Mouse (Mus musculus): Measurements from ENCODE around the gene Nsd1. TPM values are rescaled to one million over a fixed set of nuclear protein-coding genes. Genes with fewer than 3 reads are reported as not detected.
A peak's percentile ranks its signal among the peaks of the same experiment; 100 is the strongest.
"Not testable (repeated sequence)": the region's sequence is repeated elsewhere in the genome, so short reads cannot be mapped to it uniquely, and the experiment has no call there.

Nsd1 gene
- total and polyA plus RNA-seq, 2 experiments from 2014 or later: 48.2 to 104 TPM

DNA sequence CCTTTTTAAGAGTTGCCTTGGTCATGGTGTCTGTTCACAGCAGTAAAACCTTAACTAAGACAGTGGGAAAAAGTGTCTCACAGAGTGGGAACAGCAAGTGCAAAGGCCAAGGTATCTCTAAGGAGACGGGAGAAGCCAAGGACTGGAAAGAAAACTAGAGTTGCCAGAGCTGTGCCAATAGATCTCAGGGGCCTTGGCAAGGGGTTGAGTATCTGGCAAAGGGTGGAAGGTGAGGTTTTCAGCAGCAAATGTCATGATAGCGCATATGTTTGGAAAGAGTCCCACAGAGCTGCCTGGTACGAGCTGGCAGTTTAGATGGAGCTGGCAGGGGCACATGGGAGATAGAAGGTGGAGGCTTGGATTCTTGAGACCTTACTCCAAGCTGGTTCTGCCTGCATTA, 30.0 kb upstream of the Nsd1 start:
- H3K9ac ChIP-seq: no peak overlapping the region
- no peaks in the 10 kb centered on the region for H3K9me3 ChIP-seq (ENCODE audit: low read length)
- ATAC-seq (no peak), DNase-seq (peak; percentile 46)
- 71% methylated on average over 3 of the region's 3 CpGs for WGBS
- no peaks in the 10 kb centered on the region for H3K4me1 ChIP-seq (ENCODE audit: insufficient read depth)
- H3K27ac ChIP-seq (ENCODE audit: low read depth, low read length): no peak overlapping the region
- no peak for TF ChIP-seq CTCF (IDR thresholded peaks at IDR 0.05; ENCODE audit: low read depth)
- no peaks in the 10 kb centered on the region for H3K27me3 ChIP-seq (ENCODE audit: insufficient read depth, low read length)
- H3K36me3 ChIP-seq (ENCODE audit: insufficient read depth): no peaks in the 10 kb centered on the region
- H3K4me2 ChIP-seq (ENCODE audit: low read depth): no peak overlapping the region
- H3K4me3 ChIP-seq (ENCODE audit: low read depth, low read length): no peak overlapping the region

DNA sequence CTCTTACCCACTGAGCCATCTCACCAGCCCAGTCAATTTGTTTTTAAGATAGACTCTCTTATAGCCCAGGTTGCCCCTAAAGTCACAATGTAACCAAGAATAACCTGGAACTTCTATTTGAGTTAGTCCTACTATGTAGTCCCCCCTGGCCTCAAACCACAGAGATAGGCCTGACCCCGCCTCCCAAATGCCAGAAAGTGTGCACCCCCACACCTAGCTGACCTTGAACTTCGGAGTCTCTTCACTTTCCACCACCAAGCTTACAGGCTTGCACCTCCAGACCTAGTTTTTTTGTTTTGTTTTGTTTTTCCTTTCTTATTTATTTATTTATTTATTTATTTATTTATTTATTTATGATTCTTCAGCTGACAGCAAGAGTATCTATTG, 27.8 kb upstream of the Nsd1 start:
- Histone ChIP-seq H3K27ac (ENCODE audit: low read depth, low read length) (peak overlapping the region; percentile 82; the same call in 1 of the 2 replicates), H3K27me3 (ENCODE audit: insufficient read depth, low read length) (no peaks in the 10 kb centered on the region), H3K9ac (no peak overlapping the region), H3K36me3 (ENCODE audit: insufficient read depth) (no peaks in the 10 kb centered on the region), H3K4me1 (ENCODE audit: insufficient read depth) (no peaks in the 10 kb centered on the region), H3K9me3 (ENCODE audit: low read length) (no peaks in the 10 kb centered on the region), H3K4me2 (ENCODE audit: low read depth) (peak overlapping the region; percentile 43), H3K4me3 (ENCODE audit: low read depth, low read length) (peak overlapping the region; percentile 30; the same call in 1 of the 2 replicates)
- 77% methylated on average over 2 of the region's 2 CpGs for WGBS
- DNase-seq: no peak
- no peak for TF ChIP-seq CTCF (IDR thresholded peaks at IDR 0.05; ENCODE audit: low read depth)
- no peak for ATAC-seq

DNA sequence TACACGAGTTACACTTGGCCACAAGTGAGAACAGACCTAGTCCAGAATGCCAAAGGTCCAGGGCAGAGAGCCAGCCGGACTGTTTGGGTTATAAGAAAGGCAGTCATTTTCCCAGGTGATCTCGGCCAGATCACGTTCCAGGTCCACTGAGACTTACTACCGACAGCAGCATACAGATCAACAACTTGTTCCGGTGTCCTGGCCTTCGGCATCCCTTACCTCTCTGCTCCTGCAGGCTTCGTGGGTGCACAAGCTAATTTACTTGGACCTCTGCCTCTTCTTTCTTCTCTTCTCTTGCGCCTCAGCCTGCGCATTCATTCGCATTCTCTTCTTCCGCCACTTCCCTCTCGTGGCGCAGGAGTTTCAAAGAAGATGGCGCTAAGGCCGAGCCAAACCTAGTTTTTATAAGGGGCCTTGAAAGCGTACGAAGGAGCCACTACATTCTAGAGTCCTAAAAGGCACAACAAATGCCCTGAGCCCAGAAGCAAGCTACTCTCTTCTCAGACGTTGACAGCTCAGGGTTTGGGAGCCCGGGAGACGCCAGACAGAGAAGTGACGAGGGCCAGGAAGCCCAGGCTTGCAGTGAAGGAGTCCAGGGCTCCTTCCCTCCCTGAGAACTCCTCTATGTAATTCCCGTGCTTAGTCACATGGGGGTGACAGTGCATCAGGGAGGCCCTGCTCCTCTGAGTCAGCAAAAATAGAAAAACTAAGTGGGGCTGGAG, 27.2 kb upstream of the Nsd1 start:
- peak; percentile 61 for TF ChIP-seq CTCF (IDR thresholded peaks at IDR 0.05; ENCODE audit: low read depth)
- Histone ChIP-seq H3K27me3 (ENCODE audit: insufficient read depth, low read length) (no peaks in the 10 kb centered on the region), H3K9ac (peak overlapping the region; percentile 34; the same call in 1 of the 2 replicates), H3K4me3 (ENCODE audit: low read depth, low read length) (peak overlapping the region; percentile 30), H3K36me3 (ENCODE audit: insufficient read depth) (no peaks in the 10 kb centered on the region), H3K27ac (ENCODE audit: low read depth, low read length) (peak overlapping the region; percentile 82), H3K4me2 (ENCODE audit: low read depth) (peak overlapping the region; percentile 43), H3K4me1 (ENCODE audit: insufficient read depth) (no peaks in the 10 kb centered on the region), H3K9me3 (ENCODE audit: low read length) (no peaks in the 10 kb centered on the region)
- 5% methylated on average over 23 of the region's 23 CpGs for WGBS
- ATAC-seq (peak; percentile 90), DNase-seq (peak; percentile 88)

DNA sequence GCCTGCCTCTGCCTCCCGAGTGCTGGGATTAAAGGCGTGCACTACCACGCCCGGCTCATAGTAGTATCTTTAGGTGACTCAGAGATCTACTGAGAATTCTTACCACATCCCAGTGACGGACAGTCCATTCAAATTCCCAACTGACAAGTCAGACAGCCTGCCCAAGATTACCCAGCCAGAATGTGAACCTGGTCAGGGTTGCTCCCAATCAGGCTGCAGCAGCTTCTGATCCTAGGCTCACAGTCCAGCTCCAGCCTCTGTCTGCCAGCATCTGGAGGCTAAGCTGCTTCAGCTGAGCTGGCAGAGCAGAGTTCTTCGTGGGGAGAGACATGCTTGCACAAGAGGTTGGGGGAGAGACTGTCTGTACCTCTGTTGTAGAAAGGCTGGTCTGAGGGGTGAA, 26.2 kb upstream of the Nsd1 start:
- 85% methylated on average over 6 of the region's 6 CpGs for WGBS
- Histone ChIP-seq H3K4me1 (ENCODE audit: insufficient read depth) (no peaks in the 10 kb centered on the region), H3K27me3 (ENCODE audit: insufficient read depth, low read length) (no peaks in the 10 kb centered on the region), H3K9ac (no peak overlapping the region), H3K27ac (ENCODE audit: low read depth, low read length) (no peak overlapping the region), H3K4me3 (ENCODE audit: low read depth, low read length) (no peak overlapping the region), H3K9me3 (ENCODE audit: low read length) (no peaks in the 10 kb centered on the region), H3K36me3 (ENCODE audit: insufficient read depth) (no peaks in the 10 kb centered on the region), H3K4me2 (ENCODE audit: low read depth) (no peak overlapping the region)
- ATAC-seq (no peak), DNase-seq (no peak)
- no peak for TF ChIP-seq CTCF (IDR thresholded peaks at IDR 0.05; ENCODE audit: low read depth)

DNA sequence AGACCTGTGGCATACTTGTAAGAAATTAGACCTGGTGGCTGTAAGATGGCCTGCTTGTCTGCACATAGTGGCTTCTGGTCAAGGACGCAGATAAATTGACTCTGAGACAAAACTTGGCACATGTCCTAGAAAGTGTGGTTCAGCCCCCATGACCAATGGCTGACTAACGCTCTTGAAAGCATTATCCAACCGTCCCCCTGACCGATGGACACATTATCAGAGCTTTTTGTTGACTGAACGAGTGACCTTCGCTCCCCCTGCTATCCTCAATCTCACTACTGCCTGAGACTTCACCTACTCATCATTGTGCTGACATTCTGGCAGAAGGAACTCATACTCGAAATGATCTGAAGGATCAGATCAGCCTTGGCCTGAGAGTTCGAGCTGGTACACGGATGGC, 22.5 kb upstream of the Nsd1 start:
- not testable (repeated sequence) for H3K27ac ChIP-seq (ENCODE audit: low read depth, low read length); H3K4me3 ChIP-seq (ENCODE audit: low read depth, low read length); H3K27me3 ChIP-seq (ENCODE audit: insufficient read depth, low read length); ATAC-seq; H3K9ac ChIP-seq; H3K36me3 ChIP-seq (ENCODE audit: insufficient read depth); H3K4me1 ChIP-seq (ENCODE audit: insufficient read depth); DNase-seq; H3K4me2 ChIP-seq (ENCODE audit: low read depth); H3K9me3 ChIP-seq (ENCODE audit: low read length)
- 38% methylated on average over 3 of the region's 9 CpGs for WGBS

DNA sequence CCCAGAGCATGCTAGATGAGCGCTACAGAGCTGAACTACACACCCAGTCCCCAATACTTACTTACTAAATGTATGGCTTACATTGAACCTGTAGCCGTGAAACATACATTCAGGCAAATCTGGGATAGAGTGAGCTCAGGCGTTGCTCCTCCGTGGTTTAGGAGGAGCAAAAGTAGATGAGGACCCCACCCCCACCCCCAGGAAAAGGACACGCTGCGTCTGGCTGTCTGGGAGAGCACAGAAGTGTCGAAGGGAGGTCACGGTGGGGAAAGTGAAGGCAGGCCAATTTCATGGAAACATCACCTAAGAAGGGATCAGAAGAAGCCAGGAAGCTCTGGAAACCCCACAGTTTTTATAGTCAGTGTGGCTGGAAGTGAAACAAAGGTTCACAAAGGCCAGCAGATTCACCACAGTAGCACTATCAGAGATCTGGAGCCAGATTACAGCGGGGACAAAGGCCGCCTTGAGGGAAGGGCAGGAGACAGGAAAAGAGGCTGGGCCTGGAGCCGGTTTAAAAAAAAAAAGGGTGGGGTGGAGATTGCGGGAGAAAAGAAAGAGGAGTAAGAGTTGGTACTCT, 20.0 kb upstream of the Nsd1 start:
- peak overlapping the region; percentile 78 for H3K9ac ChIP-seq
- no peaks in the 10 kb centered on the region for H3K9me3 ChIP-seq (ENCODE audit: low read length)
- H3K27ac ChIP-seq (ENCODE audit: low read depth, low read length): peak overlapping the region; percentile 93
- peaks cover 10% of the 10 kb centered on the region for H3K4me1 ChIP-seq (ENCODE audit: insufficient read depth)
- no peak for ATAC-seq
- WGBS: 4% methylated on average over 12 of the region's 12 CpGs
- no peaks in the 10 kb centered on the region for H3K36me3 ChIP-seq (ENCODE audit: insufficient read depth)
- TF ChIP-seq CTCF (IDR thresholded peaks at IDR 0.05; ENCODE audit: low read depth): no peak
- H3K27me3 ChIP-seq (ENCODE audit: insufficient read depth, low read length): no peaks in the 10 kb centered on the region
- H3K4me3 ChIP-seq (ENCODE audit: low read depth, low read length): peak overlapping the region; percentile 45
- no peak for DNase-seq
- peak overlapping the region; percentile 73 for H3K4me2 ChIP-seq (ENCODE audit: low read depth)

DNA sequence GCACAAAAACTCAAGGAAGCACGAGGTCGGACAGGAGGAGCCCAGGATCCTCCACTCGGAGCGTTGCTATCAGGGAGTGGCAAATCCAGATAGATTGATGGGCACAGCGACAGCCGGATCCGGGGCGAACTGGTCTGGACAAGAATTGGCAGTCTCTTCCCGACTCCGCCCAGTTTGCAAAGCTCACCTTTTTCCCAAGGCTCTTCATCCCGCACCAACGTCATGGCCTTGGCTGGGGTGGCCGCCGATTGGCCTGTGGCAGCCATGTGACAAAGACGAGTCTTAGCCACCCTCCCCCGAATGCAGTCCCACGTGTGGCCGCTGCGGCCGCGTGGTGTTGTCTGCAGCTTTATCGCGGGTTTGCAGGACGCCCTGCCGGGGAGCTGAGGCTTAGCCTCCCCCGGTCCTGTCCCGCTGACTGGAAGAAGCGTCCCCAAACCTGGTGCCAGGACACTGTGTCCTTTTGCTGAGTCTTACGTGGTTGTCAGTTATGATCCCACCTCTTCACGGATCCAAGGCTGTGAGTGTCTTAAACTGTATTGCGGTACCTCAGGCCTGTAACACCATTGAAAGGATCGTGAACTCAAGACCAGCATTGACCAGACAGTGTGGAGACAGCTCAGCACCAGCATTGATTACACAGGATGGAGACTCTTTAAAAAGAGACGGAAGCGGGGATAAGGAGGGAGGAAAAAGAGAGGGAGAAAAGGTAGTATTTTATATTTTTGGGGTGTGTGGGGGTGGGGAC, 19.3 kb upstream of the Nsd1 start:
- ATAC-seq (peak; percentile 99), DNase-seq (peak; percentile 96)
- 2% methylated on average over 34 of the region's 34 CpGs for WGBS
- no peaks in the 10 kb centered on the region for H3K27me3 ChIP-seq (ENCODE audit: insufficient read depth, low read length)
- H3K4me1 ChIP-seq (ENCODE audit: insufficient read depth): peaks cover 10% of the 10 kb centered on the region
- no peaks in the 10 kb centered on the region for H3K9me3 ChIP-seq (ENCODE audit: low read length)
- H3K27ac ChIP-seq (ENCODE audit: low read depth, low read length): peak overlapping the region; percentile 93
- TF ChIP-seq CTCF (IDR thresholded peaks at IDR 0.05; ENCODE audit: low read depth): peak; percentile 91
- peak overlapping the region; percentile 78 for H3K9ac ChIP-seq
- no peaks in the 10 kb centered on the region for H3K36me3 ChIP-seq (ENCODE audit: insufficient read depth)
- peak overlapping the region; percentile 45 for H3K4me3 ChIP-seq (ENCODE audit: low read depth, low read length)
- H3K4me2 ChIP-seq (ENCODE audit: low read depth): peak overlapping the region; percentile 73

Data from forebrain, postnatal 0 days (tissue).